Mouse (Mus musculus) layer of hippocampus, adult 2 months (tissue): ENCODE measurements around the gene Moap1. TPM values are rescaled to one million over a fixed set of nuclear protein-coding genes. Genes with fewer than 3 reads are reported as not detected.

Source experiments
- DNase-seq, 2 experiments: peaks; one replicate each; pipeline ENCODE4 v3.0.0; 2022; ENCODE audit warnings: low spot score in 2 of 2
- H3K27ac ChIP-seq: fragments of 200-600 bp; 2 replicates; pipeline ENCODE4 v1.8.1; 2022
- H3K4me3 ChIP-seq: fragments of 200-600 bp; 2 replicates; pipeline ENCODE4 v1.8.1; 2022; ENCODE audit warnings: mild to moderate bottlenecking
- CTCF ChIP-seq: fragments of 200-600 bp; conservative IDR thresholded peaks from 2 replicates; pipeline ENCODE4 v1.8.1; 2022; ENCODE audit warnings: antibody characterized with exemption, mild to moderate bottlenecking, moderate library complexity
- total RNA-seq, 2 experiments: library from RNA; stranded (reverse); gene quantifications; 2 replicates each; pipeline ENCODE4 v1.2.3; 2021

Moap1 gene
- total RNA-seq, 2 experiments from 2014 or later: 24.3 to 24.9 TPM

- no peak overlapping the region for H3K27ac ChIP-seq
- H3K4me3 ChIP-seq: no peak overlapping the region
- no peak for TF ChIP-seq CTCF
- no peak for DNase-seq
Measured at GRCm38 (mm10) chr12:102710851-102711375, 32.5 kb downstream of the Moap1 start.

- no peak for TF ChIP-seq CTCF
- no peak for DNase-seq
- Histone ChIP-seq H3K27ac (no peak overlapping the region), H3K4me3 (no peak overlapping the region)
Measured at GRCm38 (mm10) chr12:102709896-102710295, 33.6 kb downstream of the Moap1 start.

GRCm38 (mm10) chr12:102708220-102708619 is 35.2 kb downstream of the Moap1 start:
- DNase-seq: no peak
- peak; percentile 64 for TF ChIP-seq CTCF
- Histone ChIP-seq H3K27ac (no peak overlapping the region), H3K4me3 (no peak overlapping the region)

- TF ChIP-seq CTCF: no peak
- Histone ChIP-seq H3K27ac (no peak overlapping the region), H3K4me3 (no peak overlapping the region)
- no peak for DNase-seq
Measured at GRCm38 (mm10) chr12:102706833-102707463, 36.5 kb downstream of the Moap1 start.

- TF ChIP-seq CTCF: peak; percentile 43
- H3K27ac ChIP-seq: peak overlapping the region; percentile 90
- H3K4me3 ChIP-seq: peak overlapping the region; percentile 55; the same call in 1 of the 2 replicates
- DNase-seq: no peak
Measured at GRCm38 (mm10) chr12:102705906-102706640, 37.4 kb downstream of the Moap1 start.

GRCm38 (mm10) chr12:102705216-102705871 is 38.1 kb downstream of the Moap1 start:
- Histone ChIP-seq H3K4me3 (peak overlapping the region; percentile 55), H3K27ac (peak overlapping the region; percentile 90)
- DNase-seq: peak; percentile 84 to 94
- peak; percentile 97 for TF ChIP-seq CTCF

- TF ChIP-seq CTCF: no peak
- Histone ChIP-seq H3K27ac (peak within 1 kb of the TSS; percentile 95), H3K4me3 (peak within 1 kb of the TSS; percentile 95)
- peak in 1 of 2 experiments; percentile 63 for DNase-seq
Measured at GRCm38 (mm10) chr12:102704457-102705198, 38.8 kb downstream of the Moap1 start, which contains the start of gene Itpk1. TSS of gene Itpk1 (minus strand) at chr12:102704930.

GRCm38 (mm10) chr12:102703921-102704408 is 39.5 kb downstream of the Moap1 start:
- no peak for TF ChIP-seq CTCF

GRCm38 (mm10) chr12:102703441-102703840 is 40.0 kb downstream of the Moap1 start:
- peak overlapping the region; percentile 95 for H3K27ac ChIP-seq
- DNase-seq: no peak
- peak overlapping the region; percentile 95 for H3K4me3 ChIP-seq
- no peak for TF ChIP-seq CTCF

More at GRCm38 (mm10) chr12:102703921-102704408, 39.5 kb downstream of the Moap1 start:
- Histone ChIP-seq H3K4me3 (peak overlapping the region; percentile 95), H3K27ac (peak overlapping the region; percentile 95)
- DNase-seq: no peak

- Histone ChIP-seq H3K27ac (peak overlapping the region; percentile 95), H3K4me3 (peak overlapping the region; percentile 95)
- peak in 1 of 2 experiments; percentile 40 for DNase-seq
- TF ChIP-seq CTCF: peak; percentile 59
Measured at GRCm38 (mm10) chr12:102703111-102703412, 40.4 kb downstream of the Moap1 start.

- DNase-seq: peak in 1 of 2 experiments; percentile 84
- Histone ChIP-seq H3K4me3 (peak overlapping the region; percentile 95), H3K27ac (peak overlapping the region; percentile 95)
- TF ChIP-seq CTCF: peak; percentile 77
Measured at GRCm38 (mm10) chr12:102702356-102703110, 40.9 kb downstream of the Moap1 start.
